Mouse (Mus musculus): ENCODE data around the gene Fbxw17. TPM values are rescaled to one million over a fixed set of nuclear protein-coding genes. Genes with fewer than 3 reads are reported as not detected.
"Not testable (repeated sequence)": the region's sequence is repeated elsewhere in the genome, so short reads cannot be mapped to it uniquely, and the experiment has no call there.

The Fbxw17 gene
- polyA plus RNA-seq (2015; fragmentation: Nextera tagmentation; extraction: Ambion mirVana): 4.8 and 5.4 TPM in 2 replicates

- WGBS (ENCODE audit: insufficient replicate concordance): 11% methylated on average over 35 of the region's 35 CpGs
- peak within 1 kb of the TSS; percentile 69 for H3K4me3 ChIP-seq (replicated peaks)
- no peaks in the 10 kb centered on the region for H3K9me3 ChIP-seq (replicated peaks)
- H3K4me2 ChIP-seq: peak within 1 kb of the TSS; percentile 73
- peak within 1 kb of the TSS; percentile 67 for H3K9ac ChIP-seq
- DNase-seq (peak; percentile 47), ATAC-seq (ENCODE audit: low read depth) (peak; percentile 78; the same call in 1 of the 2 replicates)
- H3K4me1 ChIP-seq (replicated peaks): peaks cover 8% of the 10 kb centered on the region; the same call in 1 of the 2 replicates
- no peaks in the 10 kb centered on the region for H3K27me3 ChIP-seq
- no peak within 1 kb of the TSS for H3K27ac ChIP-seq
- no peaks in the 10 kb centered on the region for H3K36me3 ChIP-seq
Measured at GRCm38 (mm10) chr13:50417389-50418183, at the start of gene Fbxw17. Gene Fbxw17, plus strand, starts transcription at chr13:50417864.

DNA sequence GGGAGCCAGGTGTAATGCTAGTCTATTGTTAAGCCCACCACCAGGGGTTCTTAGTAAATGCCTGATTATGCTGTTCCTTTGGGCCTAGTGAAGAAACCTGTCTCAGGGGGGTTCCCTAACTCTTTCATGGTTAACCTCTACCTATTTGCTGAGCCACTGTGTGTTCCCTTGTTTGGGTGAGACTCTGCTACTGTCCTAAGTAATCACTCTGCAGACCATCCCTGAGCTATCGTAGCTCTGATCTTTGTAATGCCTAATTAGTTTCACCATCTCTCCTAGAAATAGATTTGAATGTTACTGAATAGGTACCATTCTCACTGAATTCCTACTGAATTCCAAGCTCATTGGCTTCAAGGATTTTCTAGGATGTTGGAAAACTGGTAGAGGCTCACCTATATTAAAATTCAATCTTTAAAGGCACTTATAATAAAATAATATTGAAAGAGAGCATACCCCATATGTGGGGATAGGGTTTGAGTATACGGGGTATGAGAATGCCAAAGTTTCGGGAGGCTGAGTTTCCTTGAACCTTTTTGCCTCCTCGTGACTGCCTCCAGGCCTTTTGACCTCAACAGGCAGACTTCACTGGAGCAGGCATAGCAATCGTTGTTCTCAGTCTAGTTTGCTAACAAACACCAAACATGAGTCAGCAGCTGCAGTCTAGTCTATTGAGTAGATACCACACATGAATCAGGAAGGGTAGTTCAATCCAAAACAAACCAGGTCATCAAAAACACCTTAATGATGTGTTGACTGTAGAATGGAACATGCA is 44.5 kb upstream of the Fbxw17 start:
- H3K4me3 ChIP-seq (replicated peaks): not testable (repeated sequence)

DNA sequence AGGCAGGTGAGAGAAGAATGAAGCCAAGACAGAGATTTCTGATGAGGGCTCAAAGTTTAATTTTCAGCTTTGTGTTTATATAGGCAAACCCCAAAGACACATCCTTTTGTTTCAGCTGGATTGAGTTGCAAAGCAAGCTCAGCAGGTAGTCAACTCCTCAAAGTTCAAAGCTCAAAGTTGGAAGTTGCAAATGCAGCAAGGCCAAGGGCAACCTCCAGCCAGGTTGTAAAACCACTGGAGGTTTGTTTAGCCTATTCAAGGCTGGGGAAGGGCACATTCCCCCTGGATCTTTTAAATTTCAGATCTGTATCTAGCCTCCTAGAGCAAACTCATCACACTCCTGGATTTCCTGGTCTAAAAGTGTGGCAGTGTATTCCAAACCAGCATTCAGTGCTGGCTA is 28.5 kb upstream of the Fbxw17 start:
- not testable (repeated sequence) for H3K4me2 ChIP-seq; H3K9me3 ChIP-seq (replicated peaks); ATAC-seq (ENCODE audit: low read depth); H3K4me3 ChIP-seq (replicated peaks); DNase-seq; H3K9ac ChIP-seq; H3K27ac ChIP-seq; H3K27me3 ChIP-seq; H3K36me3 ChIP-seq; H3K4me1 ChIP-seq (replicated peaks)

More for the DNA sequence above, 44.5 kb upstream of the Fbxw17 start:
- WGBS (ENCODE audit: insufficient replicate concordance): 66% methylated on average over 5 of the region's 5 CpGs
- not testable (repeated sequence) for H3K4me1 ChIP-seq (replicated peaks); H3K27ac ChIP-seq; H3K4me2 ChIP-seq; H3K9me3 ChIP-seq (replicated peaks); DNase-seq; H3K36me3 ChIP-seq; H3K9ac ChIP-seq; H3K27me3 ChIP-seq; ATAC-seq (ENCODE audit: low read depth)

DNA sequence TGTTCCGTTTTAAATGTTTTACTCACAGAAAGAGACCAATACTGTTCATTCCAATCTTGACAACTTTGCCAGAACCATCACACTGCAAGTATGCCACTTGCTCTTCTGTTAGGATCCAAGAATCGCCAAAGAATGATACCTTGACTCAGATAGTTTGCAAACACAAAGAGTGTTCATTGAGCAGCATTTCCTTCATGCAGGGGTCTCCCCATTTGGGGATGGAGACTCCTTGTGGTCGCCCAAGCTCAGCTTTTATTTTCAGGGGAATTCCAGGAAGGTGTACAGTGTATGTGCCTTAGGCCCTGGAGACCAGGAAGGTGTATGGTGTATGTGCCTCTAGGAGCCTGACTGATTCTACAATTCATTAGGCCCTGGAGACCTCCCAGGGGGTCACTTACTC is 757 bp downstream of the Fbxw17 start:
- H3K4me3 ChIP-seq (replicated peaks): peak overlapping the region; percentile 69
- no peak for ATAC-seq (ENCODE audit: low read depth)
- peak overlapping the region; percentile 73 for H3K4me2 ChIP-seq
- H3K27me3 ChIP-seq: no peaks in the 10 kb centered on the region
- no peaks in the 10 kb centered on the region for H3K9me3 ChIP-seq (replicated peaks)
- peaks cover 8% of the 10 kb centered on the region; the same call in 1 of the 2 replicates for H3K4me1 ChIP-seq (replicated peaks)
- H3K36me3 ChIP-seq: peaks cover 5% of the 10 kb centered on the region; the same call in 1 of the 2 replicates
- no peak overlapping the region for H3K27ac ChIP-seq
- WGBS (ENCODE audit: insufficient replicate concordance): 40% methylated on average over 3 of the region's 3 CpGs
- H3K9ac ChIP-seq: no peak overlapping the region
- no peak for DNase-seq

- H3K4me3 ChIP-seq (replicated peaks): no peak overlapping the region
- H3K4me2 ChIP-seq: no peak overlapping the region
- peaks cover under 1% of the 10 kb centered on the region; the same call in 1 of the 2 replicates for H3K4me1 ChIP-seq (replicated peaks)
- H3K27ac ChIP-seq: no peak overlapping the region
- 79% methylated on average over 8 of the region's 8 CpGs for WGBS (ENCODE audit: insufficient replicate concordance)
- H3K36me3 ChIP-seq: peaks cover 10% of the 10 kb centered on the region
- no peak for ATAC-seq (ENCODE audit: low read depth)
- no peak for DNase-seq
- H3K27me3 ChIP-seq: no peaks in the 10 kb centered on the region
- no peak overlapping the region for H3K9ac ChIP-seq
- H3K9me3 ChIP-seq (replicated peaks): no peaks in the 10 kb centered on the region
Measured at GRCm38 (mm10) chr13:50423625-50424209, 6.1 kb downstream of the Fbxw17 start.

DNA sequence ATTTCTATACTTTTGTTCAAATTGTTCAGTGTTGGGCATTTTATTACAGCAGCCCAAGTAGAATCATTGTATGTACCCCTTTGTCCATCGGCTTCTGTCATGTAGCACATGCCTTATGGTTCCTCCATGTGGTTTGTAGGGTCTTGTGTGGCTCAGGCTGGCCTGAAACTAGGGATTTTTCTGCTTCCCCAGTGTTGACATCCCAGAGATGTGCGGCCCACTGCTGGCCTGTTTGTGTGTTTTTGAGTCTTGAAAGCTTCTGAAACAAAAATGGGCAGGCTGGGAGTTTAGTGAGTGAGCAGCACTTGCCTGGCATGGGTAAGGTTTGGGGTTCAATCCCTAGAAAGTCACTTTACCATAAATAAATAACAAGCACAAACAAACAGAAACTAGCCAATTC is 6.9 kb downstream of the Fbxw17 start:
- Histone ChIP-seq H3K4me2 (no peak overlapping the region), H3K4me1 (replicated peaks) (no peaks in the 10 kb centered on the region), H3K9me3 (replicated peaks) (no peaks in the 10 kb centered on the region), H3K27ac (no peak overlapping the region), H3K27me3 (no peaks in the 10 kb centered on the region), H3K9ac (no peak overlapping the region), H3K36me3 (peaks cover 11% of the 10 kb centered on the region), H3K4me3 (replicated peaks) (no peak overlapping the region)
- no peak for ATAC-seq (ENCODE audit: low read depth)
- WGBS (ENCODE audit: insufficient replicate concordance): 57% methylated on average over 2 of the region's 2 CpGs
- no peak for DNase-seq

GRCm38 (mm10) chr13:50426686-50427085 is 9.0 kb downstream of the Fbxw17 start:
- peak; percentile 58 for ATAC-seq (ENCODE audit: low read depth)
- Histone ChIP-seq H3K4me3 (replicated peaks) (no peak overlapping the region), H3K4me2 (no peak overlapping the region), H3K27ac (no peak overlapping the region; the same call in 1 of the 2 replicates), H3K27me3 (no peaks in the 10 kb centered on the region), H3K36me3 (peaks cover 13% of the 10 kb centered on the region), H3K4me1 (replicated peaks) (no peaks in the 10 kb centered on the region), H3K9ac (no peak overlapping the region), H3K9me3 (replicated peaks) (no peaks in the 10 kb centered on the region)
- 65% methylated on average over 4 of the region's 4 CpGs for WGBS (ENCODE audit: insufficient replicate concordance)
- DNase-seq: no peak

DNA sequence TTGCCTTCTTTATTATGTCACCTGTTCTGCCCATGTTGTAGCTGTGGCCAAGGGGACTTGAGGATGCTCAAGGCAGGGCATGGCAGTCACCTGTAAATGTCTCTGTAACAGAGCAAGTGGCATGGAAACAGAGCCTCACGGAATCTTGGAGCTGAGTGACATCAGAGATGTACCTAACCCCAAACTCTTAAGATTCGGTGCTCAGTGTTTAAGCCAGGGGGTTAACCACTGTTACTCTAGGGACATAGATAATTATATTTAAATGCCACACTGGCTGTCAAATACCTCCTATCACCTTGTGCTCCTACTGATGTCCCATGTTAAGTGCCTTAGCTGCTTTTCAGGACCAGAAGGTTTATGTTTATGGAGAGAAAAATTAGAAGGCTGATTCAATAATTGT is 26.1 kb downstream of the Fbxw17 start, which contains the start of gene Gm47429:
TSS of gene Gm47429 (minus strand) at position 101 of the 400 bp plus-strand sequence.
- no peak within 1 kb of the TSS for H3K27ac ChIP-seq
- ATAC-seq (ENCODE audit: low read depth) (no peak), DNase-seq (no peak)
- 61% methylated on average over 2 of the region's 2 CpGs for WGBS (ENCODE audit: insufficient replicate concordance)
- H3K36me3 ChIP-seq: no peaks in the 10 kb centered on the region
- H3K4me1 ChIP-seq (replicated peaks): no peaks in the 10 kb centered on the region
- no peaks in the 10 kb centered on the region for H3K27me3 ChIP-seq
- no peak within 1 kb of the TSS for H3K9ac ChIP-seq
- H3K4me2 ChIP-seq: no peak within 1 kb of the TSS
- H3K9me3 ChIP-seq (replicated peaks): no peaks in the 10 kb centered on the region
- H3K4me3 ChIP-seq (replicated peaks): no peak within 1 kb of the TSS

DNA sequence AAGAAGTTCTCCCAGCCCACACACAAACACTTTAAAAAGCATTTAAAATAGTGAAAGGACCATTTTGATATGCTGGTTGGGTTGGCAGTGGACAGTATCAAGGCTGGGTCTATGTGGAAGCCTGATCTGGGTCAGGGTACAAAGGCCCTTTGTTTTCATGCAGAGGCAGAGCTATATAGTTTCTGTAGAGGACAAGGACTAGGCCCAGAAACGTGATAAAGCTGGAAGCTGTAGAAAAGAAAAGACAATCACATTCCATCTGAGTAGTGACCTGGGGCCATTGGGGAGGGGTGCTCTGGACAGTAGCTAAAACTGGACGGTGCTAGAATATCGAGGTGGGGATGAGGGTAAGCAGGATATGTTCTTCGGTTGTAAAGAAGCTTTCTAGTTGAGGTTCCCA is 27.6 kb downstream of the Fbxw17 start:
- no peak for DNase-seq
- H3K4me2 ChIP-seq: no peak overlapping the region
- H3K4me1 ChIP-seq (replicated peaks): no peaks in the 10 kb centered on the region
- no peak overlapping the region for H3K27ac ChIP-seq
- 57% methylated on average over 4 of the region's 4 CpGs for WGBS (ENCODE audit: insufficient replicate concordance)
- no peak overlapping the region for H3K4me3 ChIP-seq (replicated peaks)
- no peaks in the 10 kb centered on the region for H3K36me3 ChIP-seq
- no peaks in the 10 kb centered on the region for H3K27me3 ChIP-seq
- no peaks in the 10 kb centered on the region for H3K9me3 ChIP-seq (replicated peaks)
- ATAC-seq (ENCODE audit: low read depth): no peak
- H3K9ac ChIP-seq: no peak overlapping the region

DNA sequence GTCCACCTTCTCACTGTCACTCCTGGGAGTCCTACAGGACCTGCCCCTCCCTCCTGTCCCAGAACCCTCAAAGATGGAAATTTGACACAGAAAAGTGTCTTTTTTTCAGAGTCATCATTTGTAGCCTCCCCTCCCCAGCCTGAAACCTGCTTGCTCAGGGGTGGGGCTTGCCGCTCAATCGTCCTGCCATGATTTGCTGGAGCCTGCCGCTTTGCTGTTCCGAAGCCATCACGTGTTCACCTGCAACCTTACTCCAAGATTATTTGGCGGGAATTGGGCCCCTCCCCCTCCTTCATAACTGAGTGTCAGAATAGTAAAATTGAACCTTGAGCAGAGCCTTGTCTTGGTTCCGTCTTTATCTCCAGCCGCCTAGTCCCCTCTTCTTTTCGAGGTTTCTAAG is 34.6 kb downstream of the Fbxw17 start:
- ATAC-seq (ENCODE audit: low read depth); H3K4me3 ChIP-seq (replicated peaks); H3K9me3 ChIP-seq (replicated peaks); H3K36me3 ChIP-seq; H3K27me3 ChIP-seq; H3K4me2 ChIP-seq; H3K9ac ChIP-seq; H3K4me1 ChIP-seq (replicated peaks); H3K27ac ChIP-seq; DNase-seq: not testable (repeated sequence)
- WGBS (ENCODE audit: insufficient replicate concordance): 42% methylated on average over 9 of the region's 9 CpGs

GRCm38 (mm10) chr13:50453426-50453825 is 35.8 kb downstream of the Fbxw17 start:
- Histone ChIP-seq H3K36me3 (no peaks in the 10 kb centered on the region), H3K4me3 (replicated peaks) (no peak overlapping the region), H3K27ac (no peak overlapping the region), H3K4me2 (no peak overlapping the region), H3K9me3 (replicated peaks) (no peaks in the 10 kb centered on the region), H3K9ac (no peak overlapping the region), H3K4me1 (replicated peaks) (no peaks in the 10 kb centered on the region), H3K27me3 (no peaks in the 10 kb centered on the region)
- ATAC-seq (ENCODE audit: low read depth) (no peak), DNase-seq (no peak)
- 25% methylated on average over 4 of the region's 4 CpGs for WGBS (ENCODE audit: insufficient replicate concordance)

Data from liver, embryonic 13.5 days (tissue).